ENCODE assay signal across 9 mouse cellular contexts in genomic region chr5:24352251-24352859, GRCm38 (mm10). TPM values are rescaled to one million over a fixed set of nuclear protein-coding genes. Genes with fewer than 3 reads are reported as not detected.
DNase-seq lines count a peak whose midpoint lies in the region; ATAC-seq lines count a peak whose summit lies in the region.
"Had no signal": no experiment of that assay in that cellular context is flagged by ENCODE, and none has a peak within 500 bp of the region (broad histone marks: within the 10 kb centered on the region; RNA-seq: fewer than 3 reads in every experiment).

No protein-coding gene starts in this region.

- peak overlapping the region; percentile 98 for H3K27ac ChIP-seq in heart, embryonic 16.5 days (ENCODE audit: low read length)
- H3K27ac ChIP-seq in liver, embryonic 13.5 days, result no peak overlapping the region

- H3K4me1 ChIP-seq in heart, embryonic 16.5 days (ENCODE audit: control insufficient read depth, insufficient read depth, low read length), result peaks cover 40% of the 10 kb centered on the region
- H3K4me1 ChIP-seq in liver, embryonic 13.5 days (replicated peaks), result peaks cover 41% of the 10 kb centered on the region

- H3K4me2 ChIP-seq in heart, embryonic 16.5 days (ENCODE audit: low read depth, low read length), result peak overlapping the region; percentile 87
- peak overlapping the region; percentile 73 for H3K4me2 ChIP-seq in liver, embryonic 13.5 days

- peak; percentile 72 to 83 for DNase-seq in urinary bladder, postnatal 4 days (ENCODE audit: low spot score in 2 of 2)
- DNase-seq in urinary bladder, postnatal 36 days (ENCODE audit: low spot score in 2 of 2), result no peak
- peak; percentile 84 for DNase-seq in embryo, embryonic 11 days
- DNase-seq in liver, embryonic 13.5 days, result no peak
- peak; percentile 90 for DNase-seq in retina, postnatal 1 day
- no peak for DNase-seq in spleen, postnatal 36 days (ENCODE audit: low spot score in 2 of 2)
- no peak for DNase-seq in left cerebral cortex, adult 11 months (ENCODE audit: low spot score)

- no peaks in the 10 kb centered on the region for H3K36me3 ChIP-seq in heart, embryonic 16.5 days (ENCODE audit: control insufficient read depth, insufficient read depth)
- H3K36me3 ChIP-seq in liver, embryonic 13.5 days, result no peaks in the 10 kb centered on the region

- H3K9me3 ChIP-seq in heart, embryonic 16.5 days (replicated peaks; ENCODE audit: control insufficient read depth, low read length), result no peaks in the 10 kb centered on the region
- H3K9me3 ChIP-seq in liver, embryonic 13.5 days (replicated peaks), result no peaks in the 10 kb centered on the region

- peak overlapping the region; percentile 84 for H3K4me3 ChIP-seq in heart, embryonic 16.5 days (ENCODE audit: low read length)
- H3K4me3 ChIP-seq in liver, embryonic 13.5 days (replicated peaks), result peak overlapping the region; percentile 62

- peak overlapping the region; percentile 98 for H3K9ac ChIP-seq in heart, embryonic 16.5 days (ENCODE audit: low read length)
- no peak overlapping the region for H3K9ac ChIP-seq in liver, embryonic 13.5 days

- WGBS in heart, embryonic 16.5 days, result 3% methylated on average over 24 of the region's 24 CpGs
- WGBS in liver, embryonic 13.5 days (ENCODE audit: insufficient replicate concordance), result 3% methylated on average over 24 of the region's 24 CpGs

- no peaks in the 10 kb centered on the region for H3K27me3 ChIP-seq in heart, embryonic 16.5 days (ENCODE audit: control insufficient read depth, insufficient read depth, low read length)
- H3K27me3 ChIP-seq in liver, embryonic 13.5 days, result peaks cover 88% of the 10 kb centered on the region

- ATAC-seq in heart, embryonic 16.5 days (replicated peaks; ENCODE audit: extremely low read depth, insufficient read depth, low FRiP score), result peak; percentile 65
- ATAC-seq in liver, embryonic 13.5 days (ENCODE audit: low read depth), result no peak

RNA-seq across cellular contexts. Expression of gene Kcnh2, which starts 1.0 kb away (rescaled TPM):
- 18.0 and 25.2 TPM in 2 replicates for polyA plus RNA-seq in heart, embryonic 16.5 days (2015; fragmentation: Nextera tagmentation; extraction: Ambion mirVana)
- polyA plus RNA-seq in liver, embryonic 13.5 days (2015; fragmentation: Nextera tagmentation; extraction: Ambion mirVana), result 0.20 and 0.22 TPM in 2 replicates
- polyA plus RNA-seq: erythroblast, embryonic 14.5 days had no signal

RNA-seq across cellular contexts. Expression of gene Nos3, which starts 12.3 kb away (rescaled TPM):
- 27.3 and 31.9 TPM in 2 replicates for polyA plus RNA-seq in heart, embryonic 16.5 days (2015; fragmentation: Nextera tagmentation; extraction: Ambion mirVana)
- polyA plus RNA-seq in liver, embryonic 13.5 days (2015; fragmentation: Nextera tagmentation; extraction: Ambion mirVana), result 2.5 and 2.7 TPM in 2 replicates

RNA-seq across cellular contexts. Expression of gene Atg9b, which starts 39.6 kb away (rescaled TPM):
- 2.3 and 2.6 TPM in 2 replicates for polyA plus RNA-seq in heart, embryonic 16.5 days (2015; fragmentation: Nextera tagmentation; extraction: Ambion mirVana)
- 0.56 and 0.60 TPM in 2 replicates for polyA plus RNA-seq in liver, embryonic 13.5 days (2015; fragmentation: Nextera tagmentation; extraction: Ambion mirVana)

RNA-seq across cellular contexts. Expression of gene Abcb8, which starts 41.1 kb away (rescaled TPM):
- polyA plus RNA-seq in heart, embryonic 16.5 days (2015; fragmentation: Nextera tagmentation; extraction: Ambion mirVana), result 71.1 and 77.3 TPM in 2 replicates
- polyA plus RNA-seq in liver, embryonic 13.5 days (2015; fragmentation: Nextera tagmentation; extraction: Ambion mirVana), result 30.2 and 30.5 TPM in 2 replicates

Comparison
In these comparisons a context has a peak if more than half of its experiments do, and no peak if none do; other contexts are left out.
1. DNase-seq: peak in urinary bladder, postnatal 4 days (2 of 2), embryo, embryonic 11 days (single experiment) and retina, postnatal 1 day (single experiment); none in urinary bladder, postnatal 36 days (0 of 2), liver, embryonic 13.5 days (single experiment), spleen, postnatal 36 days (0 of 2) and left cerebral cortex, adult 11 months (single experiment).
2. RNA of gene Kcnh2, which starts 1.0 kb away (polyA plus RNA-seq): 18.0 to 25.2 TPM in heart, embryonic 16.5 days; 0.20 to 0.22 TPM in liver, embryonic 13.5 days; every median in the first group is over 10 times any median in the second.